Mouse (Mus musculus) cerebellum, postnatal 4 days (tissue): ENCODE data around the gene Dusp14.

Experiments
- DNase-seq, 2 experiments: peaks; one replicate each; pipeline ENCODE4 v3.0.0; 2022; ENCODE audit warnings: low spot score in 2 of 2, mixed read lengths in 1 of 2

Gene Dusp14

DNA sequence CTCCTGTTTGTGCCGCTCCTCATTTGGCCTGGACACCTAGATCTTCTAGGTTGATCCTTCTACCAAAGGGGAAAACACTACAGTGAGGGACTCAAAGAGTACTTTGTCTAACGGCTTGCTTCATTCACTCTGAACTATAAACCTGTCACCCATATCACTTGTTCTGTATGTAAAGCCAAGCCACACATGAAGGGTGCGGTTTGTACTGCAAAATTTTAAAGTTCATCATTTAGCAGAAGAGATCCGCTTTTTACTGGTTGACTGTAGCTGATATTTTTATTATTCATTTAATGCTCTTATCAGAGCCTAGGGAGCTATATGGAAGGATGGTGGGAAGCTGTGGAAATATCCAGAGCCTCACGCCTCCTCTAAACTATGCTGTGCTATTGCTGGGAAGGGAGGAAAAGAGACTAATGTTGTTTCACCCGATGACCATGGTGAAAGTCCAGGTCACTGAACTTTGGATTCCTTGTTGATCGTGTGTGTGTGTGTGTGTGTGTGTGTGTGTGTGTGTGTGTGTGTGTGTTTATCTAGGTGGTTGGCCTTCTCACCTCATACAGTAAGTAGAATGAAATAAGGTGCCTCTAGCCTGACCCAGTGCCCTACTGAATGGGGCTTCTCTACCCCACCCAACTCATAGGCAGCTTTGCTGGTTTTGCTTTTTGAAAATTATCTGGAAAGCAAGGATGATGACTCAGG lies 52.1 kb downstream of the Dusp14 start:
- DNase-seq, result no peak

DNA sequence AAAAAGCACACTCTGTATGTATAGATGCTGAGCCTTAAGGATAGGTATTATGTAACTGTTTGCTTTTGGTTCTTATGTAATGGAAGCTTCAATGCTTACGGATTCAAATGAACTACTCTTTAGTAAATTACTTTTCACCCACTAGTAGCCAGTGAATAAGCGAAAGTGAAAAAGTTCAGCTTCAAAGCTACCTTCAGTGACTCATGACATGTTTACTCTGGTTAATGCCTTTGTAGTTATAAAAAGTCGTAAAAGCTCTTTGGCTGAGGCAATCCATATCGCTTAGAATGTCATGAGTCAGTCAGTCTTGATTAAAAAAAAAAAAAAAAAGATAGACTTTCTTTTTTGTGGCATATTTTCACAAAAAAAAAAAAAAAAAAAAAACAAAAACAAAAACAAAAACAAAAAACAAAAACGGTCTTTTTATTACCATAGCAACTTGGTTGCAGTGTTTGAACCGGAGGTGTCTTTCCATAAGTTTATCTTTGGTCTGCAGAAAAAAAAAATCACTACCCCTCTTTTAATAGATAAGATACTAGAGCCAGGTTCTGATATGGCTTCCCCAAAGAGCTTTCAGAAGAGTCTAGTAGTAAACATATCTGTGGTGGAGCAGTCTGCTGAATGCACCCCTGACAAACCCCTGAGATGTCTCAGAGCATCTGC lies 52.8 kb downstream of the Dusp14 start:
- no peak for DNase-seq

DNA sequence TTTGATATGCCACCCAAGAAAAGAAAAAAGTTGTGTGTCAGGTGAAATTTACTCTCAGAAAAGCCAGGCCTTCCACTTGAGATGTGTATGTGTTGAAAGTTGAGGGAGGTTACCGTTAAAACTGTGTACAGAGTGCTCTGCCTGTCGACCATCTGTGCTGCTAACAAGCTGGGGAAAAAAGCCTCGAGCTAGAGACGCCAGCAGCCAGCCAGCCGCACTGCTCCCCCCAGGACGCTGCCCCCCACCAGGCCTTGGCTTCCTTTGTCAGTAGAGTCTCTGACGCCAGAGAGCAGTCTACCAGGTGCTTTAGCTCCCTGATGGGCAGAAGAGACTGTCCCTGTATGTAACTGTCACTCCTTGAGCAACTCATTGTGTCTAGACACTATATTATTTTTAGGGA lies 56.0 kb downstream of the Dusp14 start:
- peak in 1 of 2 experiments; percentile 59 for DNase-seq

DNA sequence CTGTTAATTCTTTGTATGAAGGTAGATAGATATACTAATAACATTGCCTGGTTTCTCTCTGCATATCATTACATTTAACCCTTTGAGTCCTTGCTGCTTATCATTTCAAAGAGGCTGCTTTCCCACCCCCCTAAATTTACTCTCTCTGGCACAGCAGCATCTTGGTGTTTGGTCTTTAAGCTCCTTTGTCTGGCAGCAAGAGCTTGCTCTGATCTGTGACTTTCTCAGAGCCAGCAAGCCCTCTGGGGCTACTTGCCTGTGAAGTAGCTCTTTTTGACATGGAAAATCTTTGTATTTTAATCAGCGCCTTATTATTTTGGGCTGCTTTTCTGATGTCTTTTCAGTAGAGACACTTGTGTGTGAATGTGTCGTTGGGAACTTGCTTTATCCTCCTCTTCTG lies 57.5 kb downstream of the Dusp14 start:
- DNase-seq, result no peak

DNA sequence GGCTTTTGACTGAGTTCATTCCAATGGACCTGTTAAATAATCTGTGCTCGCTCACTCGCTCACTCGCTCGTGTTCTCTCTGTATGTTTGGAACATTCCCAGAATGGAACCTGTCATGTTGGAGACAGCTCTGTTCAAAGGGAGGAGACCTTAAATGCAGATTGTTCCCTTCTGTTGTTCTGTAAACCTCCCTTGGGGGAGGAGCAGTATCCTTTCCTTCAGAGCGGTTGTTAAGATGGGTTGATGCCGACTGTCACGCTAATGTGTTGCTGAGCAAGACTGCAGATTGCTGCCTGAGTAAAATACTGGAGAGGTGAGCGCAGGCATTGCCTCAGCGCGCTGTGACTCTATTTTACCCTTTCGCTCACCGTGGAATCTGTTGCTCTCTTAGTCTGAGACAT lies 58.0 kb downstream of the Dusp14 start:
- DNase-seq, result no peak

DNA sequence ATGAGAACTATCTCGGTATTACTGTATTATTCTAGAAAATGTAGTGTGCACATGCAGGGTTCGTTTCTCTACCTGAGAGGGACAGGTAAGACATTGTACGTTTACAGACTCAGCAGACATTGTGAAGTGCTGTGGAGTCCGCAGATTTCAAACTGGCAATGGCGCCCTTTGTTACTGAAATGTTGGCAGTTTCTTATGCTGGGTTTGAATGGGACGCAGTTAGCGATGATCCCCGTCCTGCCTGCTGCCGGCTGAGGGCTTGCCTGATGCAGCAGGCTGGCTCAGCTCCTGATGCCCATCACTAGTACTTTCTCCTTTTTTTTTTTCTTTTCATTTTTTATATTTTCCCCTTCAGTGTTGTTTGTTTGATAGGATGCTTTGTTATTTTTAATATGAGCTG lies 58.6 kb downstream of the Dusp14 start:
- DNase-seq, result no peak

DNA sequence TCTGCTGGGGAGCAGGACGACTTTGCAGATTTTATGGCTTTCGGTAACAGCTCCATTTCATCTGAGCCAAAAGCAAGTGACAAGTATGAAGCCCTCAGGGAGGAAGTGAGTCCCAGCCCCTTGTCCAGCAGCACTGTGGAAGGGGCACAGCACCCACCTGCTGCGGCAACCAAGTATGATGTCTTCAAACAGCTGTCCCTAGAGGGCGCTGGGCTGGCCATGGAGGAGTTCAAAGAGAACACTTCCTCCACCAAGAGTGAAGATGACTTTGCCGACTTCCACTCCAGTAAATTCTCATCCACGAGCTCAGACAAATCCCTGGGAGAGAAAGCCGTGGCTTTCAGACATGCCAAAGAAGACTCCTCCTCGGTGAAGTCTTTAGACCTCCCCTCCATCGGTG lies 60.1 kb downstream of the Dusp14 start:
- no peak for DNase-seq

DNA sequence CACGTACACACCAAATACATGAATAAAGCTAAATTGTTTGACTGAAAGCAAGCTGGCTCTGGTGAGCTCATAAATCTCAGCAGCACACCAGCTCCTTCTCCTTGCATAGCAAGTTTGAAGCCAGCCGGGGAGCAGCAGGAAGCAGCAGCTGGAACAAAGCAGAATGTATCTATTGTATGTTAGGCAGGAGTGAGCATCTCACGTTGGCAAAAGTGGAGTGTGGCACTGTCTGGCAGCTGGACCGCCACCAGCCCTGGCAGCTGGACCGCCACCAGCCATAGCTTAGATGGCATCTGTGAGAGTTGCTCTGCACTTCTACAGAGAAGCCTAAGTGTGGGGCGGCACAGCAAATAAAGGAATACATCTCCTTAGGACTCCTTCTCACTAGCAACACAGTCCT lies 65.1 kb downstream of the Dusp14 start:
- no peak for DNase-seq

DNA sequence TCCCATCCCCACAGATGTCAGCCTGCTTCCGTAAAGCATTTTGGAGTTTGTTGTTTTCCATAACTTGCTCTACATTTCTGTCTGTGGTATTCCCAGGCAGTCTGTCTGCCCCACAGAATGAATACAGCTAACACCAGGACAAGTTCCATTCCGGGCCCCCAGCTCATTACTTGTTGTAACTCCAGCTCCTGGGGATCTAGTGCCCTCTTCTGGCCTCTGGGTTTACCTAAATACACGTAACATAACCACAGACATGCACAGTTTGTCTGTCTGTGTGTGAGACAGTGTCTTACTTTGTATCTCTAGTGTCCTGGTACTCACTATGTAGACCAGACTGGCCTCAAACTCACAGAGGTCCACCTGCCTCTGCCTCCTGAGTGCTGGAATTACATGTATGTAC lies 67.8 kb downstream of the Dusp14 start:
- no peak for DNase-seq

DNA sequence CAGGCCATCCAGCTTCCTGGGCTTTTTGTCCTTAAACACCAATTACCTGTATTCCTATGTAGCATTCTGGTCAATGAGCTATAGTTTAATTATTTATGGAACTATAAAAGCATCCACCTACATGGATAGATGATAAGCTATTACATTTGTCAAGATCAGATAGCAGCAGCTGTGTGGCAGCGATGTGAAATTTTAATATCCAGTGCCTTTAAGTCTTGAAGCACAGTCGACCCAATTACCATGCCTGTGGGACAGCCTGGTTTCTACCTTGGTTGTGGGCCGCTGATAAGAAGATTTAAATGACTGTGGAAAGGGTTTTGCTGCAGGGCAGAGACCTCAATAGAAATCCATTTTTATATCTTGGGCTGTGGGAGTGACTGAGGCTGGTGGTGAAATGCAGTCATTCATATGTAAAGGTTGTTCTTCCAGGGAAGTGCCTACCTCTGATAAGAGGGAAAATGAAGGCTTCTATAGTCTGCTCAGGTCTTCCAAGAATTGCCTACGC lies 69.6 kb downstream of the Dusp14 start:
- no peak for DNase-seq

DNA sequence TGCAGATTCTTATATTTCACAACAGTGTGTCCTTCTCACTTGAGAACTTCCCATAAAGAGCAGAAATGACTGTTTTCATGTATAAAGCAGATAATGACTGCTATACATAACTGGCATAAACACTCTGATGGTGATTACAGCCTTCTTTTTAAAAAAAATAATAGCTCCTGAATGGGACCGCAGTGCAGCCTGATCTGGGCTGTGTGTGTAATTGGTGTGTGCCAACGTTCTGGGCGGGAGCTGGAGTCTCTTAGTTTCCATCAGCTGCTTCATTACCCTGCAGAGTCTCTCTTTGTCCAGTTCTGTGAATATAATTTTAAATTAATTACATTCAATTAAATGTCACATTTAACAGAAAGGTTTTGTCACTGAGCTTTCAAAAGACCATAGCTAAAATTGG lies 70.1 kb downstream of the Dusp14 start:
- no peak for DNase-seq
